7 mouse cellular contexts compared by ENCODE assay signal in genomic region chr9:61372510-61372975, GRCm38 (mm10). TPM values are rescaled to one million over a fixed set of nuclear protein-coding genes. Genes with fewer than 3 reads are reported as not detected.
DNase-seq lines count a peak whose midpoint lies in the region; ATAC-seq and TF ChIP-seq lines count a peak whose summit lies in the region.

No protein-coding gene starts in this region.

- H3K4me2 ChIP-seq in lung, embryonic 15.5 days = peak overlapping the region; percentile 76
- peak overlapping the region; percentile 91 for H3K4me2 ChIP-seq in hindbrain, embryonic 16.5 days (ENCODE audit: low read length)

- H3K4me1 ChIP-seq in lung, embryonic 15.5 days = peaks cover 67% of the 10 kb centered on the region
- peaks cover 14% of the 10 kb centered on the region for H3K4me1 ChIP-seq in embryonic fibroblast, embryonic 13.5 days (ENCODE audit: control insufficient read depth, insufficient read depth, low read length)
- H3K4me1 ChIP-seq in hindbrain, embryonic 16.5 days (ENCODE audit: control insufficient read depth, insufficient read depth, low read depth, low read length) = peaks cover 57% of the 10 kb centered on the region
- peaks cover 74% of the 10 kb centered on the region for H3K4me1 ChIP-seq in midbrain, embryonic 10.5 days

- peak overlapping the region; percentile 78 for H3K9ac ChIP-seq in lung, embryonic 15.5 days
- peak overlapping the region; percentile 96 for H3K9ac ChIP-seq in hindbrain, embryonic 16.5 days (ENCODE audit: low read depth, low read length)

- DNase-seq in lung, postnatal 10 days = no peak
- DNase-seq in midbrain, embryonic 10.5 days (ENCODE audit: low spot score) = no peak
- DNase-seq in adrenal gland, postnatal 14 days = no peak
- no peak for DNase-seq in right cerebral cortex, postnatal 14 days

- peak; percentile 12 for ATAC-seq in lung, embryonic 15.5 days (ENCODE audit: borderline replicate concordance, extremely low read depth, low FRiP score, low TSS enrichment)
- ATAC-seq in hindbrain, embryonic 16.5 days = peak; percentile 19

- no peak for TF ChIP-seq CTCF in embryonic fibroblast, embryonic 13.5 days (IDR thresholded peaks at IDR 0.05; ENCODE audit: borderline replicate concordance, insufficient read depth, low read length)

- H3K27me3 ChIP-seq in lung, embryonic 15.5 days = no peaks in the 10 kb centered on the region
- no peaks in the 10 kb centered on the region for H3K27me3 ChIP-seq in hindbrain, embryonic 16.5 days (replicated peaks; ENCODE audit: control insufficient read depth, insufficient read depth, low read length)
- peaks cover 8% of the 10 kb centered on the region for H3K27me3 ChIP-seq in midbrain, embryonic 10.5 days (ENCODE audit: low read depth, poor library complexity, severe bottlenecking)

- peaks cover 9% of the 10 kb centered on the region; the same call in 1 of the 2 replicates for H3K36me3 ChIP-seq in lung, embryonic 15.5 days
- H3K36me3 ChIP-seq in hindbrain, embryonic 16.5 days (ENCODE audit: control insufficient read depth, insufficient read depth, low read length) = peaks cover 3% of the 10 kb centered on the region; the same call in 1 of the 2 replicates
- peaks cover 30% of the 10 kb centered on the region for H3K36me3 ChIP-seq in midbrain, embryonic 10.5 days

- no peaks in the 10 kb centered on the region for H3K9me3 ChIP-seq in lung, embryonic 15.5 days
- H3K9me3 ChIP-seq in hindbrain, embryonic 16.5 days (ENCODE audit: control insufficient read depth, low read length) = no peaks in the 10 kb centered on the region
- H3K9me3 ChIP-seq in midbrain, embryonic 10.5 days (replicated peaks) = no peaks in the 10 kb centered on the region

- TF ChIP-seq POLR2A in embryonic fibroblast, embryonic 13.5 days (IDR thresholded peaks at IDR 0.05; ENCODE audit: low read depth, low read length) = no peak

- H3K27ac ChIP-seq in lung, embryonic 15.5 days = peak overlapping the region; percentile 96
- peak overlapping the region; percentile 67 for H3K27ac ChIP-seq in embryonic fibroblast, embryonic 13.5 days (ENCODE audit: insufficient read depth, low read length)
- peak overlapping the region; percentile 92 for H3K27ac ChIP-seq in hindbrain, embryonic 16.5 days (ENCODE audit: low read depth, low read length)
- H3K27ac ChIP-seq in midbrain, embryonic 10.5 days (replicated peaks) = peak overlapping the region; percentile 99

- 3% methylated on average over 42 of the region's 42 CpGs for WGBS in lung, embryonic 15.5 days
- 0% methylated on average over 28 of the region's 42 CpGs for WGBS in hindbrain, embryonic 16.5 days
- under 1% methylated on average over 42 of the region's 42 CpGs for WGBS in midbrain, embryonic 10.5 days

- H3K4me3 ChIP-seq in lung, embryonic 15.5 days = peak overlapping the region; percentile 93
- H3K4me3 ChIP-seq in embryonic fibroblast, embryonic 13.5 days (ENCODE audit: insufficient read depth, low read length) = peak overlapping the region; percentile 71
- H3K4me3 ChIP-seq in hindbrain, embryonic 16.5 days (ENCODE audit: low read length) = peak overlapping the region; percentile 83
- peak overlapping the region; percentile 98 for H3K4me3 ChIP-seq in midbrain, embryonic 10.5 days

RNA-seq across cellular contexts. Expression of gene Tle3, which starts 0.4 kb away (rescaled TPM):
- polyA plus RNA-seq in lung, embryonic 15.5 days (2015; fragmentation: Nextera tagmentation; extraction: Ambion mirVana) = 25.2 and 27.1 TPM in 2 replicates
- 51.5 and 63.9 TPM in 2 replicates for polyA plus RNA-seq in embryonic fibroblast, embryonic 13.5 days (2011; ENCODE audit: insufficient read length, low read depth, missing spikeins)
- 19.5 and 23.0 TPM in 2 replicates for polyA plus RNA-seq in hindbrain, embryonic 16.5 days (2015; fragmentation: Nextera tagmentation; extraction: Ambion mirVana)
- 48.7 and 55.8 TPM in 2 replicates for polyA plus RNA-seq in midbrain, embryonic 10.5 days (2016; fragmentation: Nextera tagmentation; extraction: Ambion mirVana)
- total RNA-seq in adrenal gland, postnatal 14 days (2021) = 98.9 and 107 TPM in 2 replicates
